Mouse (Mus musculus) cerebellum, adult 2 months (tissue): ENCODE data around the gene Syngap1.
"Not testable (repeated sequence)": the region's sequence is repeated elsewhere in the genome, so short reads cannot be mapped to it uniquely, and the experiment has no call there.

Source experiments
- CTCF ChIP-seq: fragments of 200-500 bp; IDR thresholded peaks from 2 replicates; pipeline ENCODE4 v1.5.1; 2011; ENCODE audit warnings: low read depth, mild to moderate bottlenecking, control low read depth, low read length, moderate library complexity, borderline replicate concordance; ENCODE audit not compliant: insufficient read depth
- POLR2A ChIP-seq: fragments of 200-500 bp; IDR thresholded peaks from 2 replicates; pipeline ENCODE4 v1.6.1; 2011; ENCODE audit warnings: low read length, control low read depth, borderline replicate concordance; ENCODE audit not compliant: insufficient read depth

GRCm38 (mm10) chr17:26917560-26917959, 23.5 kb upstream of the Syngap1 start:
- TF ChIP-seq CTCF, POLR2A: not testable (repeated sequence)
